Mouse (Mus musculus) right cerebral cortex, adult 2 months (tissue): Measurements from ENCODE around the gene Fmo4.
"Not testable (repeated sequence)": the region's sequence is repeated elsewhere in the genome, so short reads cannot be mapped to it uniquely, and the experiment has no call there.

ENCODE experiments used
- DNase-seq, 2 experiments: peaks; one replicate each; pipeline ENCODE4 v3.0.0; 2021 to 2022; ENCODE audit warnings: low spot score in 2 of 2

The Fmo4 gene

DNA sequence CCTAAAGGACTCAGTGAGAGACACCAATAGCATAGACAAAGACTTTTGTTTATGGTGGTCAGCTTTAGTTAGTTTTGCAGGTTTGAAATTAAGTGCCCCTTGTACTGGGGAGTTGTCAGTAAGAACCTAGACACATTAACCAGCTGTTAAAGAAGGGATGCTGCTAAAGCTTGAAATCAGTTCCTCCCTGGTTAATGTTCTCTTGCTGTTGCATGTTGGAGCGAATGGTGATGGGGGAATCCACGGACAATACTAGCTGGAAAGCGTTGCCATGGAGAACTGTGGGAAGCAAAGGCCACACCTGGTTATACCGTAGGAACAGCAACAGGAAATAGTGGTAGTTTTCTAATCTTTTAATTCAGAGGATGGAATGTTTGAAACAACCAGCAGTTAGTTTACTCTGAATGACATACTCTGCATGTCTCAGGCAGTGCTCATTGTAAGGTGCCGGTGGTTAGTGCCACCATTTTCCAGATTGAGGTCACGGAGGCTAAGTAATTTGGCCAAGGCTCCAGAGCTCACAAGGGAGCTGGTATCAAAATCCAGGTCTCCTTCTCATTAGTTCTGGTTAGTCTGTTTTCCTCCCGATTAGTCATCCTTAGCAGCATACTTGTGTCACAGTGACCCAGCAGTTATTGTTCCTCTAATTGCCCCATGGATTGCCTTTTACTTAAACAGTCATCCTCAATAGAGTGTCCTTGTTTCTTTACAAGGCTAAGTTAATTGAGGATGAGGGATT, 21.3 kb downstream of the Fmo4 start:
- no peak for DNase-seq

DNA sequence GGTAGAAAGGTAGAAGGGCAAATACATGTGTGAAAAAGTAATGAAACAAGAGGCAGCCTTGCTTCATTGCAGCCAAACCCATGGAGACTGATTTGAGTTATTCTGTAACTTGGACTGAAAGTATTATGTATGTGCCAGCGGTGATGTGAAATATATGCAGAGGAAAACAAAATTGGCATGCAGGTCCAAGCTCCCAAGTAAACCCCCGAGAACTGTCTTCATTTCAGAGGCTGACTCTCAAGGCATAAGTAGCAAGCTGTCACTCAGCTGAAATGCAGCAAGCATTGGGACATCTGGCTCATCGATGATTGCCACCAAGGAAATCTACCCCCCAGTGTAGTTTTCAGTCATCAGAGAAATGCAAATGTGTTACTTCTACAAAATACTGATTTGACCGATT, 28.6 kb downstream of the Fmo4 start:
- no peak for DNase-seq

DNA sequence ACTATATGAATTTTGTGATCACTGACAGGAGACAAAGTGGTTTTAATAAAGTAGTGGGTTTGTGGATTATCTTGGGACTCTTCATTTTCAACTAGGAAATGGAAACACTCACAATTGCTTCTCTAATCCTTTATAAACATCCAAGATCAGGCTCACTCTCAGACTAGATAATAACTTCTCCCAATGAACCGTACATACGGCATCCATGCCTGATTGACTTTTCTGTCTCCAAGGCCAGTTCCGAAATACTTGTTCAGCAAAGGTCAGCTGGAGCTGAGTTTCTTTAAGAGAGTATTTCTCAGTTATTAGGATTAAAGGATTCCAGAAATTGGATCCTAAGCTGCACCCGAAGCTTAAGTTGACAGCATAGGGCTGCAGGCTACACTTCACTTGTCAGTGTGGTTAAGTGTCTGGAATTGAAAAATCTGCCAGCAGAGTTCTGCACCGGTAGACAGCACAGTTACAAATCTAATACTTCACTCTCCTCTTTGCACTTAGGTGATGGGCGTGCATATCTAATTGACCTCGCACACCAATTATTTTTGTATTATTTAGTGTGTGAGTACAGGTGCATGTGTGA, 30.0 kb downstream of the Fmo4 start:
- no peak for DNase-seq

DNA sequence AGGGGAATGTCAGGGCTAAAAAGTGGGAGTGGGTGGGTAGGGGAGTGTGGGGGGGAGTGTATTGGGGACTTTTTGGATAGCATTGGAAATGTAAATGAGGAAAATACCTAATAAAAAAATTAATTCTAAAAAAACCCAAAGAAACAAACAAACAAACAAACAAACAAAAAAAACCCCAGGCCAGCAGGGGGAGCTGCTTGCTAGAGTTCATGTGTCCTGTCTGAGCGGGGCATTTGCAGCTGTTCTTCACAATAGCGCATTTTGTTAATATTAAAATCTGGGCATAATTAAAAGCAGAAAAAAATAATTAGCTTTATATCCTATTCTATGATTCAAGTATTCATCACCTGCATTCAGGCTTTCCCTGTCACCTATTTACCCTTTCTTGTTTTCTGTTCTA, 32.7 kb downstream of the Fmo4 start:
- not testable (repeated sequence) for DNase-seq

DNA sequence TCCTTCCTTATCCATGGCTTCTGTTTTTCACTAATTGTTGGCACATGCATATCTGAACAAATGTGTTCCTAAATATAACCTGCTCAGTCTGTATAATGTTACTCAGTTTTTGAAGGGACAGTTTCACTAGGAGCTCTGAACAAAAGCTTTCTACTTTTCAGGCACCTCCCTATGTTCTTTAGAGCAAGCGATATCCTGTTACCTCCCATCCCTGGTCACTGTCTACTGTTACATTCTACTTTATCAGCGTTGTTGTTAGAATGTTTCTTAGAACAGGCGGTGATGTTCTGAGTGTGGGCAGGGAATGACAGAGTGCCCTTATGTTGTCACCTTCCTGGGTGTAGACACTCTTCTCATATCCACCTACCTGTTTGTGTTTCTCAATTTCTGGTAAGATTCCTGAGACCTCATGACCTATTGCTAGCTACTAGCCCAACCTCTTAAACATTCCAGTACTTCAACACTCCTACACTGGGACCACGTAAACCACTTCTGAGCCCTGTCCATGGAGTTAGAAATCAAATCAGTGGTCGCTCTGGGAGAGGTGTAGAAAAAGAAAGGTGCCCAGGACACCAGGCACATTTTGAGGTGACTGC, 35.7 kb downstream of the Fmo4 start:
- no peak for DNase-seq

DNA sequence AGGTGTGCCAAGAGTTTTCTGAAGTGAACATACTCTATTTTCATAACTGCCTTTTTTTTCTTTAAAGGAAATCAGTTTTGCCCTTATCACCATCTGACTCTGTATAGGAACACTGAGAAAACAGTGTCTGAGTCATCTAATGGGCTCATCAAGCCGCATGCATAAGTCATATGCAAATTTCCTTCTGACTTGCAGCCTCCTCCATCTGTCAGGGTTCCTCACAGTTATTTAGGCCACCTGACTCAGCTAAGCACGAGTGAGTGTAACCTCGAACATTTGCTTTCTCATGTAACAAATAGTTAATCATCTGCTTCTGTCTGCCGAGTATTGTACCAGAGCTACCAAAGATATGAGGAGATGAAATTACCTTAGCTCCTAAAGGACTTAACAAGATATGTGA, 40.1 kb downstream of the Fmo4 start:
- DNase-seq, result peak; percentile 41 to 57

DNA sequence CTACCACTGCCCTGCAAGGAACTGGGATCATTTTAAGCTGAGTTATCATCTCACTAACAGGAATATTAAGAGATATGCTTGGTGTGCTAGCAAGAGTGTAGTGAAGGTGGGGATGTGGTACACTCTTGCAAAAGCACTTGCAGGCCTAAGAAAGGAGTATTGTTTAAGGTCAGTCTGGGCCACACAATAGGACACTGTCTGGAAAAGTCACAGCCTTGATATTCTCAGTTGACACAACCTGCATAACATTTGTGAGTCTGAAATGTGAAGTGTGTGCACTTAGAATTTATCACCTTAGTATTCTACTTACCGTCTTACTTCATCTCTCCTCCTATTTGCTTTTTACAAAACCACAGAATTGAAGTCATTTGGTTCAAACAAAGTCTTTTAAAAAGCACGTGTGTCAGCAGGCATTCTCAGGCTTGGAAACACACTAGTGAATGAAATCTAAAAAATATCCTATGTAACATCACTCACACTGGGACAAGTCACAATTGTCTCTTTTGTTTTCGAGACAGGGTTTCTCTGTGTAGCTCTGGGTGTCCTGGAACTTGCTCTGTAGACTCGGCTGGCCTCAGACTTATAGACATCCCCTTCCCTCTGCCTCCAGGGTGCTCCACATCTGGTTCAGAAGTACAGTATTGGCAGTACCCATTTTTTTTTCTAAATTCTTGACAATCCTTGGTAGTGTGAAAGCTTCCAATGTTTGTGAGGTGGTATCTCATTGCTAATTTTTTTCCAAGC, 42.0 kb downstream of the Fmo4 start:
- no peak for DNase-seq

DNA sequence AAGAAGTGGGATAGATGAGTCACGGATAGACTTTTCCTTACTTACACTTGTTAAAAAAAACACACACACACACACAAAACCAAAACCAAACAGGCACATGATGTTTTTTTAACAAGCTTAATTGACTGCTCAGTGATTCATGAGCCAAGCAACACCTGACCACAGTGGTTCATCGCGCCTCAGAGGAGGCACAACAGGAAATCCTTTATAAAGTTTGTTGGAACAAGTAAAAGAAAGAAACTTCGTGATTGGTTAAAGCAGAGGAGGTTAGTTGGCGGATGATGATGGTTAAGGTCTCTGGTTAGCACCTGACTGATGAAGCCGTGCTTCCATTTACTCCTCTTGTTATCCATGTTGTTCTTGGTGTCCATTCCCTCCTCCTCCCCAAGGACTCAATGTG, 61.8 kb downstream of the Fmo4 start:
- no peak for DNase-seq

DNA sequence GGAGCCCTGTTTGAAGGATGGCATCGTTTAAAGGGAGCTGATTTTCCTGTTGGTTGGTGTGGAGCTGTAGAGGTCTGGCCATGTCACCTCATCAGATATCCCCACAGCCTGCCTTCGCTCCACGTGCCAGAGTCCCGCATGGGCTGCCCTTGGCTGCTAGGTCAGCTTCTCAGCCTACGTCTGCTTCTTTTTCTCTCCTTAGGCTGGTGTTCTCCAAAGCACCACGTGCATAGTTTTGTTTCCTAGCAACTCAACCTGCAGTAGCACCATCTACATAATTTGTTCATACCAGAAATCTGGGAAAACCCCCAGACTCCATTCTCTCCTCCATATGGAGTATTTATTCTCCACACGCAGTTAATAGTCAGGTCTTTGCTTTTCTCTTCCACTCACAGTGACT, 64.2 kb downstream of the Fmo4 start:
- DNase-seq, result no peak

DNA sequence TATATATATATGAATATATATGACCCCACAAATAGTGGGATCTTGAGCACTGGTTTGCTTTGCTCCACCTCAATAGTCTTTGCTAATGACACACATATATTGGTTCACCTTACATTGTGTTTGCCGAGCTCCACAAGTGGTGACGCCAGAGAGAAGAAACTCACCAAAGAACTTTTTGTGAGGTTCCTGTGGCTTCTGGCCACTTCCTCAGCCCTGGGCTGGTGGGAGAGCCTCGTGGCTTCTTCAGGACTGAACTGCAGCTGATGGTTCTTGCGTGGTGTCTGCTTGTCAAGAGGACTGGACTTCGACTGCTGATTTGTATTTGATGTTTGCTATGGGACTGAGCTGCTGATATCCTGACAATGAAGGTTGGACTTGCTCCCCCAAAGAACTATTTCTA, 65.0 kb downstream of the Fmo4 start:
- DNase-seq, result no peak
